Mouse (Mus musculus) inflammation-experienced regulatory T-cells, adult 16 weeks (primary cell): Measurements from ENCODE around the gene Nxt2. TPM values are rescaled to one million over a fixed set of nuclear protein-coding genes. Genes with fewer than 3 reads are reported as not detected.

Experiments used
- polyA plus RNA-seq: library from polyadenylated mRNA; unstranded; fragments of 100-300 nt; shearing (Covaris generic); gene quantifications from one replicate; pipeline ENCODE4 v1.2.1, GENCODE M21; 2017

The Nxt2 gene
- polyA plus RNA-seq: 6.6 TPM

GRCm38 (mm10) chrX:142226542-142226941, at the start of gene Nxt2:
Gene Nxt2 (plus strand): TSS chrX:142226770.

GRCm38 (mm10) chrX:142196831-142197230, 29.7 kb upstream of the Nxt2 start, which contains the start of gene Gucy2f:
Gene Gucy2f (minus strand): TSS chrX:142196931.

Other genes with a start within 250 kb of the Nxt2 start
- gene Gucy2f, start 29.8 kb upstream of the Nxt2 start, polyA plus RNA-seq: not detected
- not detected for gene Kcne1l, start 79.5 kb downstream of the Nxt2 start, polyA plus RNA-seq
- gene Acsl4, start 163.8 kb downstream of the Nxt2 start, polyA plus RNA-seq: 41.1 TPM